Mouse (Mus musculus): ENCODE results near the gene Inppl1.

Inppl1 gene

GRCm38 (mm10) chr7:101837154-101837605, 849 bp downstream of the Inppl1 start:
- no peak for DNase-seq

- DNase-seq: peak; percentile 71 to 80
These were observed 1.5 kb downstream of the Inppl1 start for GRCm38 (mm10) chr7:101836271-101837153.

DNA sequence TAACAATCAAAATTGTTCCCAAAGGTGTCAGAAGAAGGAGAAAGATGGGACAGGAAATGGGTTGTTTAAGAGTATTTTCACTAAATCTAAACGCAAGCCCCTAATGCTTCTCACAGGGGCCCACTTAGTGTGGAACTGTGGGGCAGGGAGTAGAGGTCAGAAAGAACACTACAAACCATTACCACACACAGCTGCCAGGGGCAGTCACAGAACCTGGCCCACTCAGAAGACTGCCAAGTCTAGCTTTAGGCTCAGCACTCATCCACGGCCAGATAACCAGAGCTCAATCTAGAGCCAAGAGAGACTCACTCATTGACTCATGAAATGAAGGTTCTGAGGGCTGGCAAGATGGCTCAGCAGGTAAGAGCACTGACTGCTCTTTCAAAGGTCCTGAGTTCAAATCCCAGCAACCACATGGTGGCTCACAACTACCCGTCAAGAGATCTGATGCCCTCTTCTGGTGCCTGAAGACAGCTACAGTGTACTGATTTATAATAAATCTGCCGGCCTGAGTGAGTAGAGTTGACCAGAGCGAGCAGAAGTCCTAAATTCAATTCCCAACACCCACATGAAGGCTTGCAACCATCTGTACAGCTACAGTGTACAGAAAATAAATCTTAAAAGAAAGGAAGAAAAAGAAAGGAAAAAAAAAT, 2.4 kb downstream of the Inppl1 start:
- no peak for DNase-seq

DNA sequence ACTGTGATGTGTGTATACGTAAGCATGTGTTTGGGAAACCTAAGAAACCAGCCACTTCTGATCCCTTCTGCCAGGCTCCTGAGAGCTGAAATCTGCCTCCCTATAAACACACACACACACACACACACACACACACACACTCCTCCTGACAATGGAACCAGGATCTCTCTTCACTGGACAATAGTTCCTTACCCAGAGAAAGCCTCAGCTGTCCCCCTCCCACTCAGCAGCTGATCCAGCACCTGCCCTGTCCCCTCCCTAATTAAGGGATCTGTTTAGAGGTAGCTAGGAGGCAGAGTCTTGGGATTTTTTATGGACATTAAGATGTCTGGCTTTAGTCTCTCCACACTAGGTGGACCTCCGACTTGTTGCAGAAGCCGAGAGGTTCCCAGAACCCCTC, 3.1 kb downstream of the Inppl1 start:
- DNase-seq: no peak

DNA sequence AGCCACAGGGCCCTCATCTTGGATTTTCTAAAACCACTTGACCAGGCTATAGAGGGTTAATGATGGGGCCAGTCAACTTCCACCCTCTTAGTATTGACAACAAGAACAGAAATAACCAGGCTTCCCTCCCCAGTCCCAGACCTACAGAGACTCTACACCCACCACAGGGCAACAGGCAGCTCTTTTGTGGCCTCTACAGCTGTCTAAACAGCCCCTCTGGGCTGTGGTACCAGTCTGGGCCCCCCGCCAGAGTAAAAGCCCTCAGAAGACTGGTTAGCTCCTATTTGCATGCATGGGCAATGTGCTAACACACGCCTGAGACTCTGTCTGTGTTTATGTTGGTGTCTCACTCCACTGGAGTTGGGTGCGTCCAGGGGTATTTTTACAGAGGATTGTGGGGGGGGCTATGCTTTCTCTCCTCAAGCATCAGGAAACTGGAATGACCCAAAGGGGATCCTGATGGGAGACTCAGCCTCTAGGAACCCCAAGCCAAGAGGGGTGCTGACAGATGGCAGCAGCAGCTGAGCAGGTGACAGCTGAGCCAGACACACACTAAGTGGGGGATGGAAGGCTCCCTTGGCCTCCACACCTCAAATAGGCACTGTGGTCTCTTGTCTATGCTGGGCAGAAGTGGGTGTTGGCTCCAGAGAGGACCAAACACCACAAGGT, 4.0 kb downstream of the Inppl1 start:
- DNase-seq: peak; percentile 63 to 73

DNA sequence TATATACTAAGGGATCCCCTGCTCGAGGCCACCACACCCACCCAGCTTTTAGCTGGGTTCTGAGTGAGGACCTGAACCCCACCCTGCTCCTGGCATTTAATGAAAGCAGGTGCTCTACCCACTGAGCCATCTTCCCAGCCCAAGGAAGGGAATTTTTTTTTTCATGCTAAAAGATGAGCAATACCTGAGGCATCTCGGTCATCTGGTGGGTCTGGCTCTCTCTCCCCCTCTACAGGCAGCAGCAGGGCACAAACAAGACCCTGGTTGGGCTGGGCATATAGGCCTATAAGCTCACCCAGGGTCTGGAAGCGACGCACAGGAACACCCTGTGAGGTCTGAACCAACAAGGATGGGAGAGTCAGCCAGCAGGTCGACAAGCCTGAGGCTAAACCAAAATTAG, 4.7 kb downstream of the Inppl1 start:
- DNase-seq: no peak

GRCm38 (mm10) chr7:101832372-101832771, 5.7 kb downstream of the Inppl1 start:
- no peak for DNase-seq

- DNase-seq: no peak
These were observed 6.6 kb downstream of the Inppl1 start for GRCm38 (mm10) chr7:101831437-101831836.

DNA sequence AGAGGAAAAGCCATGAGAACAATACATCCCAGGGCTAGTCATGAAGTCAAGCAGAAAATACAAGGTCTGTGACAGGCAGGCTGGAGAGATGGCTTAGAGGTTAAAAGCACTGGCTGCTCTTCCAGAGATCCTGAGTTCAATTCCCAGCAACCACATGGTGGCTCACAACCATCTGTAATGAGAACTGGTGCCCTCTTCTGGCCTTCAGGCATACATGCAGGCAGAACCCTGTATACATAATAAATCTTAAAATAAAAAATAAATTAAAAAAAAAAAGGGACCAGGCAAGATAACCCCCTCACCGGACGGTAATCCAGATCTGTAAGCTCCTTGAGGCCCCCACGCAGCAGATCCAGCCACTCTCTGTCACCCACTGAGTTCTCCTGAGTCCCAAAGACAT, 7.7 kb downstream of the Inppl1 start:
- no peak for DNase-seq

GRCm38 (mm10) chr7:101823758-101824630, 14.0 kb downstream of the Inppl1 start:
- peak; percentile 53 to 65 for DNase-seq

DNA sequence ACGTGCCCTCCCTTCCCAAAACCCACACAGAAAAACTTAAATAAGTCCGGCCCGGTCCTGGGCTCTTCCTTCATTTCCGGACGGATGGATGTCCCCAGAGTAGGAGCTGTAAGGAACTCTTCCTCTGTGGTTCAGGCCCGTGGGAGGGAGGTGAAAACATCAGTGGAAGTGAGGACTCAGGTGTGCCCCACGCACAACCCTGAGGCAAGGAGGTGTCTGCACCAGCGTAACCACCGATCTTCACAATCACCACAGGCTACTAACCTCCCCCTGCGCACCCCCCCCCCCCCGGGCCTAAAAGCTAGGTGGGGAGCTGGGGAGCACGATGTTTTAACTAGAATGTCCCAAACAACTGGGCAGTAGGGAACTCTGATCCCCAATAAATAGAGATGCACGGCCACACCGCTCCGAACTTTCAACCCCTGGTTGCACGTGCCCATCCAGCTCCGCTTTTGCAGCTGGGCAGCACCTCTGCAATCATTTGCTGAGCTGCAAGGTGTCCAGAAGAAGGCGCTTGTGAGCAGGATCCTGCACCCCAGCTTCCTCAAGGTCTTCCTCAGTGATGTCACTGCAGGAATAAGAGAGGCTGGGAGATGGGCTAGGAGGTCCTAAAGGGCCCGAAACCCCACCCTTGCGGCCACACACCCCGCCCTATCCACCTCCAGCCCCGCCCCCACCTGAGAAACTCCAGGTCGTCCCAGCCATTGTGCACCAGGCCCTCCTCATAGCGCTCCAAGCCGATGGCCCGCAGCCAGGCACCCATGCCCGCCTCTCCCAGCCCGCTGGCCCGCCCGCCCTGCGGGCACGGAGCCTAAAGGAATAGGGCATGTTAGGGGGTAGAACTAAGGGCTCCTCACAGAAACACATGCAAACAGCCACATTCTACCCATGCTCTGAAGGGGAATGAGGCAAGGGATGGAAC, 14.9 kb downstream of the Inppl1 start:
- DNase-seq: peak in 1 of 2 experiments; percentile 41

- peak; percentile 61 for DNase-seq
These were observed 16.2 kb downstream of the Inppl1 start for GRCm38 (mm10) chr7:101821571-101822501.

- no peak for DNase-seq
These were observed 17.6 kb downstream of the Inppl1 start for GRCm38 (mm10) chr7:101820295-101821030.

GRCm38 (mm10) chr7:101817861-101818401, 20.1 kb downstream of the Inppl1 start, which contains the start of gene Phox2a:
TSS of gene Phox2a (plus strand) at chr7:101818313.
- no peak for DNase-seq

DNA sequence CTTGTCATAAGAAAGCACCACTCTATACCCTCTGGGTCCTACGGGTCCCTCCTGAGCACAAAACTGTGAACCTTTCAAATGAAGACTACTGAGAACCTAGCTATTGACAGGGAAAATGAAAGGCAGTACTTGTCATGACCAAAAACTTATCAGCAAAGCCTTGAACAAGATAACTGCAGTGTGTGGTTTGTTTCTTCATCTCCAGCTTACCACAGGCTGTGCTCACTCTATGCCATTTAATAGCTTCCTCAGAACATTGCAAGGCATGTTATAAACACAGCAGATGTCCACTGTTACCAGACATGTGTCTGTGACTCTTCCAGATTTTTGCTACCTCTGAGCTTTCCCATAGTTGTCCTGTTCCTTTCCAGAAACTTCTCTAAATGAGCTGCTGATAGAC, 61.0 kb downstream of the Inppl1 start:
- no peak for DNase-seq

- peak; percentile 56 to 69 for DNase-seq
These were observed 65.3 kb downstream of the Inppl1 start for GRCm38 (mm10) chr7:101772687-101773086.
